Mouse (Mus musculus): ENCODE measurements around the gene H13. TPM values are rescaled to one million over a fixed set of nuclear protein-coding genes. Genes with fewer than 3 reads are reported as not detected.

The H13 gene
- total RNA-seq, 1 experiment from 2014 or later = 89.7 TPM

DNA sequence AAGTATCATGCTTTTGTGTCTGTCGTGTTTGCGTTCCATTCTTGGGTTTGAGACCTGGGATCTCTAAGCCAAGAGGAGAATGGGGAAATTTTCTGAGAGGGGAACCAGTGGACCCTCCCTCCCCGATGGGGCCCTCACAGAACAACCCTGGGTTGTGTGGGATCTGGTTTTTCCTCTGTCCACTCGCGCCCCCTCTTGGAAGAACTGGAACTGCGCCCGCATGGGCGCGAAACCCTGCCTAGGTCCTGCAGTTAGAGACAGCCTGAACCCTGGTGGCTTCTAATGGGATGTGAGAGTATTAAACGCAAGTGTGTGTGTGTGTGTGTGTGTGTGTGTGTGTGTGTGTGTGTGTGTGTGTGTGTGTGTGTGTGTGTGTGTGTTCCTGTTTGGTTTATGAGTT is 73.2 kb downstream of the H13 start:
- peak; percentile 48 for ATAC-seq (ENCODE audit: extremely low read depth, insufficient number of reproducible peaks, low FRiP score, poor library complexity, severe bottlenecking)

DNA sequence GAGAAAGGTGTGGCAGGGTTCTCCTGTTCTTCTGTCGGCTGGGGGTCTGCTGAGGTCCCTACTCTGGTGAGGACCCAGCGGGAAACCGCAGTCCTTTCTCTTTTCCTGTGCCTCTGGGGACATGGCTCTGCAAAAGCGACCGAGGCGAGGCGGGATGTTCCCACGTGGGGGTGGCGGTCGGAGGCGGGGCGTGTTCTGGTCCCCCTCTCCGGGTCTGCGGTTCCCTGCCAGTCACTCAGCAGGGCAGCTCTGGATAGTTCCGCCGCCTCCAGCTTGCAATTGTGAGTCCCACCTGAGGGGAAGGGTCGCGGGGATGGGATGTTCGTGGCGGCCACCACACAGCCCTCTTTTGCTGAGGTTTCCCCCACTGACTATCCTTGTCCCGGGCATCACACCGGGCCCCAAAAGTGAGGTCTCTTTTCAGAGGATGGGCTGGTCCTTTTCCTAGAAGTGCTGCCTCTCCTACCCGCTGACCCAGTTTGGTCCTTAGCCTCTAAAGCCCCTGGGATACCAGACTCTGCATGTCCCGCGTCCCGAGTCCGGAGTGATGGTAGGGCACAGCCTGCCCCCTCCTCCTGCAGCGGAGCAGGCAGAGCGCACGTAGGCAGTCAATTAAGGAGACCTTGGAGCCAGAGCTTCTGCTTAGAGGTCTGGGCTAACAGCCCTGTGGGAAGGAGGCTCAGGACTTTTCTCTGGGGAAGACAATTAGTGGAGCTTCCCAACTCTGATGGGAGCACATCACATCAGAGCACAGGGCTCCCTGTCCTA is 84.9 kb downstream of the H13 start, which contains the start of gene Cox4i2:
Cox4i2 (plus strand) TSS at position 230 of the 768 bp plus-strand sequence.
- ATAC-seq (ENCODE audit: extremely low read depth, insufficient number of reproducible peaks, low FRiP score, poor library complexity, severe bottlenecking) = no peak

DNA sequence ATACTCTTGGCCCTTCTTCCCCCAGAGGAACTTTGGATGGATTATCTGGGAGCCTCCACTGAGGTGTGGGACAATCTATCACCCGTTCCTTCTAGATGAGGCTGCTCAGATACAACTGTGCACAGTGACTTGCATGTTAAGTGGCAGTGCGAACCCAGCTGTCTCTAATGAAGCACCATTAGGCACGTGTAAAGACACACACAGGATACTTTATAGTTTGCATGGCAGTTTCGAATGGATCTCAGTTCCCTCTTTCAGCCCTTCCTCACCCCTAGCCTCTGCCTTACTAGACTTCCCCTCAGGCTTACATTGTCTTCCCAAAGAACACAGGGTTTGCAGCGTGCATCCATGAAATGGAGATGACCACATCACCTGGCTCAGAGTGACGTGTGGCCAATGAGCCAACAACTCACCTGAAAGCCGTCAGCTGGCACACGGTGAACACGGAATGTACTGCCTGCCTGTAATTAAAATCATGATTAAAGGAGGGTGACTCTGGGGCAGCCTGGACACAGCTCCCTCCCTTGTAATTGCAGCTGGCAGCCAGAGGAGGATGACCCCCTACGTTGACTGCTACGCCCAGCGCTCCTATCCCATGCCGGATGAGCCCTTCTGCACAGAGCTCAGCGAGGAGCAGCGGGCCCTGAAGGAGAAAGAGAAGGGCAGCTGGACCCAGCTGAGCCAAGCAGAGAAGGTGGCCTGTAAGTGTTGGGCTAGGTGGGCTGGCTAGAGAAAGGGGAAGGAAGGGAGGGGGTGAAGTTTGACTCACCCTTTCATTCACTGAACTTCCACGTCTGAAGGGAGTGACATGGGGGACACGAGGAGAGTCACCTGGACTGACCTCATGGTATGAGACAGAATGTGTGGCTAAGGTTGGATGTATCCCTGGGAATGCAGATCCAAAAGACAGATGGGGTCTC is 87.5 kb downstream of the H13 start:
- no peak for ATAC-seq (ENCODE audit: extremely low read depth, insufficient number of reproducible peaks, low FRiP score, poor library complexity, severe bottlenecking)

DNA sequence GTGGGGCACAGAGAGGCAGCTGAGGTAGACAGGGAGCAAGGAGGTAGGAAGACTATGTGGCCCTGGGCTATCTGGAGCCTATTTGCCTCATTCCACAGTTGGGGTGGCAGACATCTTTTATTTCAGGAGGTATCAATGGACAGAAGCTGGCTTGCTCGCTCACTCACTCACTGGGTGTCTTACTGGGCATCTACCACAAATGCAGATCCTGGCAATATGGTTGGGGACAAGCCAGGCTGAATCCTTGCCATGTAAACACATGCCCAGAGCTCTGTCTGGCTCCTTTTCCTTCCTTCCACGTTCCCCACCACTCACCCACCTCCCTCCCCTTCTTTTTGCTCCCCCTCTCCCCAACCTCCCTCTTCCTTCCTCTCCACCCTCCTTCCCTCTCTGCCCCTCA is 88.2 kb downstream of the H13 start:
- no peak for ATAC-seq (ENCODE audit: extremely low read depth, insufficient number of reproducible peaks, low FRiP score, poor library complexity, severe bottlenecking)

Other genes with a start within 250 kb of the H13 start
- gene Defb23, start 204.8 kb upstream of the H13 start, total RNA-seq (2017) = not detected in 2 replicates
- not detected in 2 replicates for gene Defb20, start 192.4 kb upstream of the H13 start, total RNA-seq (2017)
- not detected in 2 replicates for gene Defb22, start 179.3 kb upstream of the H13 start, total RNA-seq (2017)
- gene Defb26, start 157.8 kb upstream of the H13 start, total RNA-seq (2017) = not detected in 2 replicates
- not detected in 2 replicates for gene Defb28, start 151.2 kb upstream of the H13 start, total RNA-seq (2017)
- not detected in 2 replicates for gene Defb29, start 129.4 kb upstream of the H13 start, total RNA-seq (2017)
- not detected in 2 replicates for gene Gm17416, start 100.1 kb upstream of the H13 start, total RNA-seq (2017)
- not detected in 2 replicates for gene Defb21, start 96.7 kb upstream of the H13 start, total RNA-seq (2017)
- gene Defb19, start 89.1 kb upstream of the H13 start, total RNA-seq (2017) = not detected in 2 replicates
- gene Defb45, start 70.1 kb upstream of the H13 start, total RNA-seq (2017) = not detected in 2 replicates
- gene Defb36, start 65.1 kb upstream of the H13 start, total RNA-seq (2017) = not detected in 2 replicates
- not detected in 2 replicates for gene Defb25, start 46.4 kb upstream of the H13 start, total RNA-seq (2017)
- 0.35 and 2.1 TPM in 2 replicates for gene Rem1, start 42.5 kb upstream of the H13 start, total RNA-seq (2017)
- 16.4 and 17.1 TPM in 2 replicates for gene Mcts2, start 17.6 kb downstream of the H13 start, total RNA-seq (2017)
- gene Id1, start 66.8 kb downstream of the H13 start, total RNA-seq (2017) = 16.2 and 19.4 TPM in 2 replicates
- gene Cox4i2, start 84.7 kb downstream of the H13 start, total RNA-seq (2017) = not detected in 2 replicates
- gene Bcl2l1, start 162.3 kb downstream of the H13 start, total RNA-seq (2017) = 25.9 and 28.7 TPM in 2 replicates
- 0.70 and 0.74 TPM in 2 replicates for gene Tpx2, start 178.5 kb downstream of the H13 start, total RNA-seq (2017)
- not detected in 2 replicates for gene Mylk2, start 241.9 kb downstream of the H13 start, total RNA-seq (2017)

Data from neutrophil, adult 5-6 weeks (primary cell).